ENCODE assay signal across 13 mouse cellular contexts in genomic region chr13:11843889-11844288, GRCm38 (mm10).
"Had no signal": no experiment of that assay in that cellular context is flagged by ENCODE, and none has a peak within 500 bp of the region (broad histone marks: within the 10 kb centered on the region; RNA-seq: fewer than 3 reads in every experiment).

No protein-coding gene starts in this region.

- ATAC-seq: hindbrain, postnatal 0 days; midbrain, embryonic 13.5 days had no signal

- DNase-seq: kidney, adult 11 months; kidney, adult 9 months; lung, postnatal 14 days; retina, postnatal 1 day; right cerebral cortex, postnatal 14 days; thymus, postnatal 4 days had no signal

- H3K27ac ChIP-seq: hindbrain, postnatal 0 days; kidney, postnatal 0 days; left cerebral cortex, adult 2 months; limb, embryonic 15.5 days; lung, embryonic 15.5 days; midbrain, embryonic 13.5 days; neural tube, embryonic 13.5 days had no signal

- H3K4me2 ChIP-seq: limb, embryonic 15.5 days; lung, embryonic 15.5 days; midbrain, embryonic 13.5 days; neural tube, embryonic 13.5 days had no signal

- H3K9ac ChIP-seq: limb, embryonic 15.5 days; lung, embryonic 15.5 days; midbrain, embryonic 13.5 days; neural tube, embryonic 13.5 days had no signal

- H3K4me3 ChIP-seq: left cerebral cortex, adult 2 months; limb, embryonic 15.5 days; lung, embryonic 15.5 days; midbrain, embryonic 13.5 days; neural tube, embryonic 13.5 days had no signal

- H3K27me3 ChIP-seq: limb, embryonic 15.5 days; lung, embryonic 15.5 days; midbrain, embryonic 13.5 days; neural tube, embryonic 13.5 days had no signal

- H3K4me1 ChIP-seq: limb, embryonic 15.5 days; lung, embryonic 15.5 days; midbrain, embryonic 13.5 days; neural tube, embryonic 13.5 days had no signal

- H3K9me3 ChIP-seq: limb, embryonic 15.5 days; lung, embryonic 15.5 days; midbrain, embryonic 13.5 days; neural tube, embryonic 13.5 days had no signal

- H3K36me3 ChIP-seq: limb, embryonic 15.5 days; lung, embryonic 15.5 days; midbrain, embryonic 13.5 days; neural tube, embryonic 13.5 days had no signal
